In genomic region chr4:116342119-116342518, GRCm38 (mm10) we compare ENCODE assay signal across 9 mouse cellular contexts.
DNase-seq lines count a peak whose midpoint lies in the region; ATAC-seq and TF ChIP-seq lines count a peak whose summit lies in the region.
"Had no signal": no experiment of that assay in that cellular context is flagged by ENCODE, and none has a peak within 500 bp of the region (broad histone marks: within the 10 kb centered on the region; RNA-seq: fewer than 3 reads in every experiment).

No protein-coding gene starts in this region.

- no peak overlapping the region for H3K9ac ChIP-seq in hindbrain, embryonic 16.5 days (ENCODE audit: low read depth, low read length)
- no peak overlapping the region for H3K9ac ChIP-seq in ES-E14 (ENCODE audit: insufficient read depth, low read depth, low read length, poor library complexity, severe bottlenecking)
- H3K9ac ChIP-seq in midbrain, embryonic 16.5 days (ENCODE audit: low read depth, low read length), result no peak overlapping the region
- H3K9ac ChIP-seq: liver, embryonic 15.5 days had no signal

- no peaks in the 10 kb centered on the region for H3K4me1 ChIP-seq in hindbrain, embryonic 10.5 days (replicated peaks)
- no peaks in the 10 kb centered on the region for H3K4me1 ChIP-seq in hindbrain, embryonic 16.5 days (ENCODE audit: control insufficient read depth, insufficient read depth, low read depth, low read length)
- no peaks in the 10 kb centered on the region for H3K4me1 ChIP-seq in ES-E14 (ENCODE audit: control insufficient read depth in 2 of 2, insufficient read depth in 2 of 2, low read length in 2 of 2, poor library complexity in 1 of 2)
- H3K4me1 ChIP-seq in midbrain, embryonic 16.5 days (ENCODE audit: control insufficient read depth, insufficient read depth, low read length), result no peaks in the 10 kb centered on the region
- H3K4me1 ChIP-seq: liver, embryonic 15.5 days had no signal

- no peak overlapping the region for H3K4me3 ChIP-seq in hindbrain, embryonic 10.5 days
- no peak overlapping the region for H3K4me3 ChIP-seq in hindbrain, embryonic 16.5 days (ENCODE audit: low read length)
- no peak overlapping the region for H3K4me3 ChIP-seq in ES-E14 (ENCODE audit: insufficient read depth in 1 of 2, low read depth in 1 of 2, low read length in 2 of 2, poor library complexity in 1 of 2, severe bottlenecking in 1 of 2)
- no peak overlapping the region for H3K4me3 ChIP-seq in midbrain, embryonic 16.5 days (ENCODE audit: low read depth, low read length)
- H3K4me3 ChIP-seq: liver, embryonic 15.5 days had no signal

- H3K27ac ChIP-seq in hindbrain, embryonic 10.5 days, result no peak overlapping the region
- no peak overlapping the region for H3K27ac ChIP-seq in hindbrain, embryonic 16.5 days (ENCODE audit: low read depth, low read length)
- no peak overlapping the region for H3K27ac ChIP-seq in ES-E14 (ENCODE audit: insufficient read depth, low read depth, low read length, poor library complexity, severe bottlenecking)
- no peak overlapping the region for H3K27ac ChIP-seq in midbrain, embryonic 16.5 days (ENCODE audit: low read length)
- H3K27ac ChIP-seq: liver, embryonic 15.5 days had no signal

- no peaks in the 10 kb centered on the region for H3K9me3 ChIP-seq in hindbrain, embryonic 10.5 days
- no peaks in the 10 kb centered on the region for H3K9me3 ChIP-seq in hindbrain, embryonic 16.5 days (ENCODE audit: control insufficient read depth, low read length)
- no peaks in the 10 kb centered on the region for H3K9me3 ChIP-seq in ES-E14 (ENCODE audit: control insufficient read depth, insufficient read depth, low read depth, low read length)
- H3K9me3 ChIP-seq in midbrain, embryonic 16.5 days (replicated peaks; ENCODE audit: control insufficient read depth, low read length, poor library complexity, severe bottlenecking), result no peaks in the 10 kb centered on the region
- H3K9me3 ChIP-seq: liver, embryonic 15.5 days had no signal

- no peak for ATAC-seq in hindbrain, embryonic 16.5 days
- 0 out of 2 replicates have a peak, but pooled peaks have one; percentile 56 for ATAC-seq in midbrain, embryonic 16.5 days

- DNase-seq in hindbrain, embryonic 10.5 days (ENCODE audit: low spot score), result peak; percentile 11
- peak; percentile 31 for DNase-seq in ES-E14 (ENCODE audit: low read depth, low spot score)
- DNase-seq in c-Kit-positive CD71-positive TER-119-negative erythroid progenitor cells, embryonic 14.5 days (ENCODE audit: low read depth), result peak; percentile 34
- DNase-seq in frontal cortex, postnatal 36 days (ENCODE audit: low spot score in 2 of 2), result peak; percentile 28 to 68
- peak; percentile 29 to 71 for DNase-seq in layer of hippocampus, postnatal 14 days (ENCODE audit: low spot score in 2 of 2)
- peak; percentile 71 for DNase-seq in thymus, postnatal 4 days

- in situ Hi-C loops in ES-E14 (cut with MboI; ENCODE audit: low sequenced_read_pairs in 2 of 2, unreplicated experiment in 2 of 2), result no loop called here

- no peaks in the 10 kb centered on the region for H3K27me3 ChIP-seq in hindbrain, embryonic 10.5 days (ENCODE audit: insufficient read depth, poor library complexity, severe bottlenecking)
- H3K27me3 ChIP-seq in hindbrain, embryonic 16.5 days (replicated peaks; ENCODE audit: control insufficient read depth, insufficient read depth, low read length), result no peaks in the 10 kb centered on the region
- H3K27me3 ChIP-seq in midbrain, embryonic 16.5 days (ENCODE audit: control insufficient read depth, insufficient read depth, low read depth, low read length), result no peaks in the 10 kb centered on the region
- H3K27me3 ChIP-seq: liver, embryonic 15.5 days had no signal

- no peak overlapping the region for H3K4me2 ChIP-seq in hindbrain, embryonic 16.5 days (ENCODE audit: low read length)
- no peak overlapping the region for H3K4me2 ChIP-seq in midbrain, embryonic 16.5 days (ENCODE audit: low read length)
- H3K4me2 ChIP-seq: liver, embryonic 15.5 days had no signal

- H3K36me3 ChIP-seq in hindbrain, embryonic 10.5 days, result 0 out of 2 replicates have a peak, but pooled peaks cover 4% of the 10 kb centered on the region
- H3K36me3 ChIP-seq in hindbrain, embryonic 16.5 days (ENCODE audit: control insufficient read depth, insufficient read depth, low read length), result peaks cover 3% of the 10 kb centered on the region; the same call in 1 of the 2 replicates
- no peaks in the 10 kb centered on the region for H3K36me3 ChIP-seq in ES-E14 (ENCODE audit: control insufficient read depth, insufficient read depth, low read length, poor library complexity, severe bottlenecking)
- no peaks in the 10 kb centered on the region for H3K36me3 ChIP-seq in midbrain, embryonic 16.5 days (ENCODE audit: control insufficient read depth, insufficient read depth, low read length)
- H3K36me3 ChIP-seq: liver, embryonic 15.5 days had no signal

TF ChIP-seq in ES-E14, 5 proteins besides CTCF, POLR2A, EP300 and RAD21:
- TF ChIP-seq ZNF384 (IDR thresholded peaks at IDR 0.05; ENCODE audit: low read depth, low read length) (no peak), ZC3H11A (IDR thresholded peaks at IDR 0.05; ENCODE audit: borderline replicate concordance, low read depth, low read length) (peak; percentile 50; the same call in 1 of the 2 replicates)

Comparison
In these comparisons a context has a peak if more than half of its experiments do, and no peak if none do; other contexts are left out.
1. DNase-seq: peak in every context shown above with its lines; median percentile 71 in thymus, postnatal 4 days; 50 in layer of hippocampus, postnatal 14 days; 48 in frontal cortex, postnatal 36 days; 34 in c-Kit-positive CD71-positive TER-119-negative erythroid progenitor cells, embryonic 14.5 days; 31 in ES-E14; 11 in hindbrain, embryonic 10.5 days.